Mouse (Mus musculus) intestine, postnatal 0 days (tissue): ENCODE measurements around the gene Gm28035. TPM values are rescaled to one million over a fixed set of nuclear protein-coding genes. Genes with fewer than 3 reads are reported as not detected.
A peak's percentile ranks its signal among the peaks of the same experiment; 100 is the strongest.

ENCODE experiments used
- ATAC-seq: fragments of 200-750 bp; cut with Nextera tagmentation; 2 replicates; pipeline ENCODE4 v1.8.0; 2017; ENCODE audit warnings: mild to moderate bottlenecking, moderate TSS enrichment, moderate library complexity
- H3K27ac ChIP-seq: fragments of 300-500 bp; sonication (generic); 2 replicates; pipeline ENCODE4 v1.5.1; 2014; ENCODE audit warnings: mild to moderate bottlenecking, low read depth, low read length, moderate library complexity
- H3K27me3 ChIP-seq: fragments of 300-500 bp; sonication (generic); replicated peaks from 2 replicates; pipeline ENCODE4 v1.6.1; 2014; ENCODE audit warnings: low read length, mixed read lengths; ENCODE audit not compliant: control insufficient read depth, insufficient read depth
- H3K36me3 ChIP-seq: fragments of 300-500 bp; sonication (generic); 2 replicates; pipeline ENCODE4 v1.6.1; 2014; ENCODE audit warnings: mild to moderate bottlenecking, moderate library complexity; ENCODE audit not compliant: control insufficient read depth, insufficient read depth
- H3K4me1 ChIP-seq: fragments of 300-500 bp; sonication (generic); replicated peaks from 2 replicates; pipeline ENCODE4 v1.6.1; 2014; ENCODE audit warnings: antibody characterized with exemption, low read length, mixed read lengths; ENCODE audit not compliant: control insufficient read depth, insufficient read depth
- H3K4me2 ChIP-seq: fragments of 300-500 bp; sonication (generic); replicated peaks from 2 replicates; pipeline ENCODE4 v1.6.1; 2014; ENCODE audit warnings: low read depth, mild to moderate bottlenecking, moderate library complexity
- H3K4me3 ChIP-seq: fragments of 300-500 bp; sonication (generic); 2 replicates; pipeline ENCODE4 v1.5.1; 2014; ENCODE audit warnings: low read depth, low read length
- H3K9ac ChIP-seq: fragments of 300-500 bp; sonication (generic); 2 replicates; pipeline ENCODE4 v1.6.1; 2014; ENCODE audit warnings: mild to moderate bottlenecking, low read depth, low read length
- H3K9me3 ChIP-seq: fragments of 300-500 bp; sonication (generic); 2 replicates; pipeline ENCODE4 v1.6.1; 2016; ENCODE audit warnings: mixed run types; ENCODE audit not compliant: control insufficient read depth
- CTCF ChIP-seq: sonication (generic); IDR thresholded peaks from 2 replicates; pipeline ENCODE4 v1.5.1; 2016; ENCODE audit warnings: low read depth, mild to moderate bottlenecking, control low read depth, antibody characterized with exemption, moderate library complexity
- WGBS: fragments of 180-500 bp; shearing (Covaris S2); extraction: QIAGEN DNeasy Blood & Tissue Kit; methylation state at CpG from one replicate; pipeline ENCODE4 v1.1.7; 2014; 5-methylcytosine and 5-hydroxymethylcytosine counted together
- polyA plus RNA-seq: library from polyadenylated mRNA; unstranded; fragments of >200 nt; fragmentation: Nextera tagmentation; extraction: Ambion mirVana; gene quantifications from 2 replicates; pipeline ENCODE4 v1.2.1, GENCODE M21; 2015

Gene Gm28035
- polyA plus RNA-seq, 1 experiment from 2014 or later, result 0.03 TPM

DNA sequence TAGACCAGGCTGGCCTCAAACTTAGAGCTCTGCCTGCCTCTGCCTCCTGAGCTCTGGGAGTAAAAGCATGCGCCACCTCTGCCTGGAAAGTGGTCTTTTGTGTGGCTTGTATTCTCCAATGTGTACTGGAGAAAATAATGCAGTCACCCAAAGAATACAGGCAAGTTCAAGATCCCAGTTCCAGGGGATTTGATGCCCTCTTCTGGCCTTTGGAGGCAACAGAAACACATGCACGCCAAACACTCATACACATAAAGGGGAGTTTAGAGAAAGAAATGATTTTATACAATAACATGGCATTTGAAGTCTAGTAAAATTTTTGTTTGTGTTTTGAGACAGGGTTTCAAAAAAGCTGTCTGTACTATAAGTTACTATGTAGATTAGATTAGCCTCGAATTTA is 59.2 kb downstream of the Gm28035 start:
- Histone ChIP-seq H3K36me3 (peaks cover 53% of the 10 kb centered on the region), H3K9ac (no peak overlapping the region), H3K4me2 (no peak overlapping the region), H3K27me3 (no peaks in the 10 kb centered on the region), H3K4me1 (no peaks in the 10 kb centered on the region), H3K9me3 (no peaks in the 10 kb centered on the region), H3K4me3 (no peak overlapping the region), H3K27ac (no peak overlapping the region)
- no peak for ATAC-seq
- TF ChIP-seq CTCF, result peak; percentile 61
- WGBS, result 72% methylated on average over 3 of the region's 3 CpGs

DNA sequence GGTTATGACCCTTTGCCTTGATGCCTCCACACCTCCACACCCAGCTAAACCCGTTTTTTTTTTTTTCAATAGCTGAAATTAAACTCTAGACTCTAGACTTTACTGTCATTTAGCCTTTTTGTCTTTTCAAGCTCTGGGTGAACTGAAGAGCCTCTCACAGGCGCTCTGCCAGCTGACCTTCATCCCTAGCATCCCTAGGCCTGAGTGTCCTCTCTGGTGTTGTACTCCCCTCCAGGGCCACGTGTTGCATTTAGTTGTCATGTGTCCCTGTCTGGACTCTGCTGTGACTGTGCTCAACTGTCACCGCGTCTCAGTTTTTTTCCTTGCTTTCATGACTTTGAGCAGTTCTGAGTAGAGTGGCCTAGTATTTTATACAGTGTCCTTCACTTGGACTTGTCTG is 59.6 kb downstream of the Gm28035 start:
- Histone ChIP-seq H3K36me3 (peaks cover 58% of the 10 kb centered on the region), H3K4me2 (no peak overlapping the region), H3K27ac (no peak overlapping the region), H3K9ac (no peak overlapping the region), H3K9me3 (no peaks in the 10 kb centered on the region), H3K4me3 (no peak overlapping the region), H3K4me1 (no peaks in the 10 kb centered on the region), H3K27me3 (no peaks in the 10 kb centered on the region)
- 86% methylated on average over 5 of the region's 5 CpGs for WGBS
- no peak for ATAC-seq
- TF ChIP-seq CTCF, result no peak

DNA sequence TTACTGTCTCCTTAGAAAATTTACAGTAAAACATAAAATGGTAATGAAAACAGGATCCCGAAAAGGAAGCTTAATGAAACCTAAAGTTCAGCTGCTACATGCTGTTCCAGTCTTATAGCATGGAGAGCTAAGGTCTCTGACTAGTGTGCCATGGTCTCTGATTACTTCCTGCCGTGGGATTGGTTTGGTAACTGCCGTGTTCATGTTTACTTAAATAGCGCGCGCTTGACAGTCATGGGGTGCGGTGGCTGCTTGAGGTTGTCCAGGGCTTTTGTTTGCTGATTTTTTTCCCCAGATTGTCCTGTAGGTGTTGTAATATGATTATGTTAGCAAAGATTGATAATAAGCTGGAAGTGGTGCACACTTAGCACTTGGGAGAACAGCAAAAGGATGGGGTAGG is 65.7 kb downstream of the Gm28035 start:
- H3K27me3 ChIP-seq, result no peaks in the 10 kb centered on the region
- ATAC-seq, result no peak
- no peak overlapping the region for H3K4me3 ChIP-seq
- no peaks in the 10 kb centered on the region for H3K4me1 ChIP-seq
- H3K27ac ChIP-seq, result no peak overlapping the region
- H3K9ac ChIP-seq, result no peak overlapping the region
- WGBS, result 81% methylated on average over 7 of the region's 7 CpGs
- H3K9me3 ChIP-seq, result no peaks in the 10 kb centered on the region
- no peak overlapping the region for H3K4me2 ChIP-seq
- H3K36me3 ChIP-seq, result peaks cover 89% of the 10 kb centered on the region
- TF ChIP-seq CTCF, result no peak

DNA sequence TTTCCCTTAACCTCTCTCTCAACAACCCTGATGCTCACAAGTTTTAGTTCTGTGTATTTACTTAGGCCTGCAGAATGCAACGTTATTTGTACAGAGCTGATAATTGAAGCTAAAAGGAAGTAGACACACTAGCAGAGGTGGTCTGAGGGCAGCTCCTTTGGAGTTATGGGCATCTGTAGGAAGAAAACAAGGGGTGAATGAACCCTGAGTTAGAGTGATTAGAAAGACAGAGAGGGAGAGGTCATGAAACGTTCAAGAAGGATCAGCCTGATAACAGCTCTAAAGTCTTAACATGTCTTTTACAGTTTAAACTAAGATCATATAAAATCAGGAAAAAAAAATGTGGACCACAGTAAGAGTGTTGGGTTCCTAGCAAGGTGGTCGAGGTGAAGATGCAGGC is 69.0 kb downstream of the Gm28035 start:
- no peak overlapping the region for H3K9ac ChIP-seq
- H3K4me1 ChIP-seq, result no peaks in the 10 kb centered on the region
- no peak for TF ChIP-seq CTCF
- ATAC-seq, result no peak
- H3K36me3 ChIP-seq, result peaks cover 89% of the 10 kb centered on the region
- H3K27ac ChIP-seq, result no peak overlapping the region
- H3K4me3 ChIP-seq, result no peak overlapping the region
- no peaks in the 10 kb centered on the region for H3K9me3 ChIP-seq
- H3K27me3 ChIP-seq, result no peaks in the 10 kb centered on the region
- H3K4me2 ChIP-seq, result no peak overlapping the region
- 70% methylated on average over 3 of the region's 3 CpGs for WGBS

DNA sequence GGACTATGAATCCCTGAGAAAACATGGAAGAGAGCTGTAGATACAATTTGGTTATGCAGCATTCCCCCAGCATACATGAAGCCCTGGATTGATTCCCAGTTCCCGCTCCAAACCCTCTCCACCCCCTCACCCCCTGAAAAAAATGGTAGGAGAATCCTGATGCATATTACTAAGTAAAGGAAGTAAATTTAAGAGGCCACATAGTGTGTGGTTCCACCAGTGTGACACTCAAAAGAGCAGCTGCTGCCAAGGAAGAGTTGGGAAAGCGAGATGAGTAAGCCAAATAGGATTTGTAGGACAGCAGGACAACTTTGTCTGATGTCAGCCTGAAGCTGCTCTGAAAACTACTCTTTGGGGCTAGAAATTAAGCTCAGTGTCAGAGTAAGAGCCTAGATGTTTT is 71.1 kb downstream of the Gm28035 start:
- no peak for ATAC-seq
- 97% methylated on average over 2 of the region's 2 CpGs for WGBS
- peaks cover 92% of the 10 kb centered on the region for H3K36me3 ChIP-seq

DNA sequence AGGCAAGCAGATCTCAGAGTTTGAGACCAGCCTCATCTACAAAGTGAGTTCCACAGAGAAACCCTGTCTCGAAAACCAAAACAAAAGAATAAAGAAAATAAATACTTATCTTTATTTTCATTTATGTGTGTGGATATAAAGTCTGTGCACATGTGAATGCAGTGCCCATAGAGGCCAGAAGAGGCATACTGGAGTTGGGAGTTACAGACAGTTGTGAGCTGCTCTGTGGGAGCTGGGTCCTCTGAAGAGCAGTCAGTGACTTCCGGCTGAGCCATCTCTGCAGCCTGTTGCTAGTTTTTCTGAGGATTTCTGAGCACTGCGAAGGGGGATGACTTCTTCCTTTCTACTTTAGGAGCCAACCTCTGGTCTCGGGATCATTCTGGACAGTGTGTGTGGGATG is 75.8 kb downstream of the Gm28035 start:
- H3K27me3 ChIP-seq, result no peaks in the 10 kb centered on the region
- no peak overlapping the region for H3K9ac ChIP-seq
- no peak overlapping the region for H3K4me2 ChIP-seq
- no peaks in the 10 kb centered on the region for H3K4me1 ChIP-seq
- no peak overlapping the region for H3K27ac ChIP-seq
- WGBS, result 92% methylated on average over 4 of the region's 4 CpGs
- H3K9me3 ChIP-seq, result no peaks in the 10 kb centered on the region
- H3K4me3 ChIP-seq, result no peak overlapping the region
- peaks cover 85% of the 10 kb centered on the region for H3K36me3 ChIP-seq
- 0 out of 2 replicates have a peak, but pooled peaks have one; percentile 23 for TF ChIP-seq CTCF
- ATAC-seq, result no peak

More for the DNA sequence above, 71.1 kb downstream of the Gm28035 start:
- no peak overlapping the region for H3K9ac ChIP-seq
- H3K9me3 ChIP-seq, result no peaks in the 10 kb centered on the region
- H3K4me1 ChIP-seq, result no peaks in the 10 kb centered on the region
- TF ChIP-seq CTCF, result no peak
- H3K4me3 ChIP-seq, result no peak overlapping the region
- no peak overlapping the region for H3K27ac ChIP-seq
- H3K4me2 ChIP-seq, result no peak overlapping the region
- no peaks in the 10 kb centered on the region for H3K27me3 ChIP-seq

DNA sequence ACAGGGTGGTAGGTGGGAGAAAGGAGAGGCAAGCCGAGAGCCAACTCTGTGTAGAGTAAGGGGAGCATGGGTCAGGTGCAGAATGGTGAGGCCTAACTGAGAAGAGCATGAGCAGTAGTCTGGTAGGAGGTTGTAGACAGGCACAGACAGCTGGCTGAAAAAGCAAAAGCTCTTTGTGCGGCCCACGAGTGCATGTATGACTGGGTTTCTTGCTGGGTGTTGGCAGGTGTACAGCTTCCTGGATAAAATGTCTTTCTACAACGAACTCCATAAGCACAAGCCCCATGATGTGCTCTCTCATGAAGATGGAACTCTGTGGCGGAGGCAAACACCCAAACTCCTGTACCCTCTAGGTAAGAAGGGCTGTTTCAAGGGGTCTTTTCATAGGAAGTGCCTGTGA is 76.6 kb downstream of the Gm28035 start:
- 96% methylated on average over 5 of the region's 5 CpGs for WGBS
- no peak overlapping the region for H3K4me2 ChIP-seq
- H3K4me3 ChIP-seq, result no peak overlapping the region
- H3K27me3 ChIP-seq, result no peaks in the 10 kb centered on the region
- ATAC-seq, result no peak
- H3K36me3 ChIP-seq, result peaks cover 87% of the 10 kb centered on the region
- TF ChIP-seq CTCF, result no peak
- H3K9me3 ChIP-seq, result no peaks in the 10 kb centered on the region
- no peaks in the 10 kb centered on the region for H3K4me1 ChIP-seq
- 0 out of 2 replicates have a peak overlapping the region, but pooled peaks have one; percentile 41 for H3K27ac ChIP-seq
- no peak overlapping the region for H3K9ac ChIP-seq
